Mouse (Mus musculus) forebrain, postnatal 0 days (tissue): Measurements from ENCODE around the gene R3hcc1l. TPM values are rescaled to one million over a fixed set of nuclear protein-coding genes. Genes with fewer than 3 reads are reported as not detected.

Experiments
- ATAC-seq: fragments of 200-750 bp; cut with Nextera tagmentation; 2 replicates; pipeline ENCODE4 v1.8.0; 2017; ENCODE audit warnings: mild to moderate bottlenecking, moderate library complexity
- DNase-seq: peaks from one replicate; pipeline ENCODE4 v3.0.0-alpha.2; 2015
- H3K27ac ChIP-seq: fragments of 300-500 bp; sonication (generic); 2 replicates; pipeline ENCODE4 v1.5.1; 2014; ENCODE audit warnings: low read depth, mild to moderate bottlenecking, antibody characterized with exemption, low read length, moderate library complexity, mixed read lengths
- H3K27me3 ChIP-seq: fragments of 300-500 bp; sonication (generic); 2 replicates; pipeline ENCODE4 v1.6.1; 2014; ENCODE audit warnings: mild to moderate bottlenecking, low read length, mixed read lengths; ENCODE audit not compliant: insufficient read depth
- H3K36me3 ChIP-seq: fragments of 300-500 bp; sonication (generic); 2 replicates; pipeline ENCODE4 v1.6.1; 2014; ENCODE audit warnings: mild to moderate bottlenecking, moderate library complexity; ENCODE audit not compliant: insufficient read depth
- H3K4me1 ChIP-seq: fragments of 300-500 bp; sonication (generic); 2 replicates; pipeline ENCODE4 v1.6.1; 2014; ENCODE audit warnings: antibody characterized with exemption; ENCODE audit not compliant: insufficient read depth
- H3K4me2 ChIP-seq: fragments of 300-500 bp; sonication (generic); 2 replicates; pipeline ENCODE4 v1.6.1; 2014; ENCODE audit warnings: low read depth, mild to moderate bottlenecking, moderate library complexity
- H3K4me3 ChIP-seq: fragments of 300-500 bp; sonication (generic); 2 replicates; pipeline ENCODE4 v1.5.1; 2014; ENCODE audit warnings: low read depth, low read length, mixed read lengths
- H3K9ac ChIP-seq: fragments of 300-500 bp; sonication (generic); 2 replicates; pipeline ENCODE4 v1.6.1; 2014; ENCODE audit warnings: mild to moderate bottlenecking
- H3K9me3 ChIP-seq: fragments of 300-500 bp; sonication (generic); 2 replicates; pipeline ENCODE4 v1.6.1; 2016; ENCODE audit warnings: low read length
- CTCF ChIP-seq: sonication (generic); IDR thresholded peaks from 2 replicates; pipeline ENCODE4 v1.5.1; 2016; ENCODE audit warnings: antibody characterized with exemption, control low read depth, low read depth
- WGBS: fragments of 180-500 bp; shearing (Covaris S2); extraction: QIAGEN DNeasy Blood & Tissue Kit; methylation state at CpG from one replicate; pipeline ENCODE4 v1.1.7; 2014; 5-methylcytosine and 5-hydroxymethylcytosine counted together
- polyA plus RNA-seq: library from polyadenylated mRNA; unstranded; fragments of >200 nt; fragmentation: Nextera tagmentation; extraction: Ambion mirVana; gene quantifications from 2 replicates; pipeline ENCODE4 v1.2.1, GENCODE M21; 2015
- total RNA-seq: library from RNA; depleted of rRNA; stranded (reverse); fragments of >200 nt; gene quantifications from 2 replicates; pipeline ENCODE4 v1.2.3, GENCODE M21; 2014

Gene R3hcc1l
- total and polyA plus RNA-seq, 2 experiments from 2014 or later: 10.7 to 10.9 TPM

DNA sequence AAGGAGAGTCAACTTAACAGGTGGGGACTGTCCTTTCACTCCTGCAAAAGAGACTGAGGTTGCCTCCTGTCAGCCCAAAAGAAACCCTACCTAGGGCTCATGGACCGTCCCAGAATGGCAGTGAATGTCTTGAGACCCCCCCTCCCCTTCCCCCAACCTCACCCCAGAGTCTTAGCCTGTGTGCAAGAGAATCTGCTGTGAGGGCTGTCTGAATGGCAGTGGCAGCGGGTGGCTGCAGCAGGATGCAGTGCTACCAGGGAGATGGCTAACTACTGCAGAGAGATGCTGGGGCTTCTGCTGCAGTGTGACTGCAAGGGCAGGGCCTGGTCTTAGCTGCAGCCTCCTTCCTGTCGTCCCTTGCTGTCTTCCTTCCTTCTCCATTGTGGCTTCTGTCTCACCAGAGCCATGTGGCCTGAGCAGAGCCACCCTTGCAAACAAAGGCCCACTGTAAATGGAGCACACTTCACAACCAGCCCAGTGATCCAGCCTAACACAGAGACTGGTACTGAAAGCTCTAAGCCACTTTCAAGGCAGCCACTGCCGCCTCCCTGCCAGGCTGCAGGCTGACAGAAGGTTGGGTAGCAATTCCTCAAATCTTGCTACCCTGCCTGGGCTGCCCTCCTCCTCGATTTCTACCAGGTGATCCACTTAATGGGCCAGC is 25.2 kb upstream of the R3hcc1l start:
- Histone ChIP-seq H3K9me3 (no peaks in the 10 kb centered on the region), H3K36me3 (no peaks in the 10 kb centered on the region), H3K4me3 (no peak overlapping the region), H3K4me1 (no peaks in the 10 kb centered on the region), H3K27me3 (no peaks in the 10 kb centered on the region), H3K9ac (no peak overlapping the region), H3K27ac (no peak overlapping the region), H3K4me2 (no peak overlapping the region)
- 39% methylated on average over 5 of the region's 5 CpGs for WGBS
- TF ChIP-seq CTCF: no peak
- peak; percentile 69 for ATAC-seq
- DNase-seq: peak; percentile 21

DNA sequence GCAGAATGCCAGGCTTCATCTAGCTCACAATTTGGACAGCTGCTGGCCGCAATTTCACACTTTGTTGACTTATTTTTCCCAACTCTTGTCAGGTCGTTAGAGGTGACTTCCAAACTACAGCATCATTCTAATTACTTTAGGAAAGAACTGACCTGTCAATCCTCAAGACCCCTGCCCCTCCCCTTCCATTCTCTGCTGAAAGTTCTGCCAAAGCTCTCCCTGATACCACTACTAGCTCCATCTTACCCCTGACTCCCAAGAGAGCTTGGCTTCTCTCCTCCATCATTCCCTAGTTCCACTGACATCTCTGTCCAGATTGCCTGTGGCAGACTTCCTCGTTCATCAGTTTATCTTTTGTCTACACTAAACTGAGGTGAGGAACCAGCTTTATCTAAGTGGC is 14.4 kb upstream of the R3hcc1l start:
- WGBS: 60% methylated on average over 3 of the region's 3 CpGs
- no peak overlapping the region for H3K9ac ChIP-seq
- no peaks in the 10 kb centered on the region for H3K9me3 ChIP-seq
- no peak overlapping the region for H3K4me3 ChIP-seq
- no peak overlapping the region for H3K27ac ChIP-seq
- no peak for TF ChIP-seq CTCF
- H3K4me2 ChIP-seq: no peak overlapping the region
- no peaks in the 10 kb centered on the region for H3K36me3 ChIP-seq
- H3K27me3 ChIP-seq: no peaks in the 10 kb centered on the region
- ATAC-seq (no peak), DNase-seq (no peak)
- no peaks in the 10 kb centered on the region for H3K4me1 ChIP-seq

DNA sequence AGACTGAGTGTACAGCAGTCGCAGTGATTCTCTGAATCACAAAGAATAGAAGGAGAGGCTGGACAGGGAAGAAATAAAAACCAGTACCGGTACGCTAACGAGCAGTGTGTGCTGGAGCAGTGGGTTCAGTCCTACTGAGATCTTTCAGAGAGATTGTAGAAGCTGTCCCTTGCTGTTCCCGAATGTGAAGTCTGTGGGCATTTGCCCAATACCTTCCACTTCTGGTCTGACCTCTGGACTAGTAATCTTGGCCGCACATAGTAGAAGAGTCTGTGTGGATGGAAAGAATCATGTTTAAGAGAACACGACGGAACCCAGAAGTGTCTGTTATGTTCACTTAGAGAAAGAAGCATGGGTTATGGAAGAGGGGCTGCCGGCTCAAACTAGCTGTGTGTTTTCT is 8.9 kb upstream of the R3hcc1l start:
- H3K9me3 ChIP-seq: no peaks in the 10 kb centered on the region
- no peak for TF ChIP-seq CTCF
- no peak overlapping the region for H3K27ac ChIP-seq
- no peak overlapping the region for H3K9ac ChIP-seq
- WGBS: 70% methylated on average over 9 of the region's 9 CpGs
- H3K27me3 ChIP-seq: no peaks in the 10 kb centered on the region
- H3K4me2 ChIP-seq: no peak overlapping the region
- DNase-seq (no peak), ATAC-seq (no peak)
- no peaks in the 10 kb centered on the region for H3K4me1 ChIP-seq
- H3K4me3 ChIP-seq: no peak overlapping the region
- H3K36me3 ChIP-seq: no peaks in the 10 kb centered on the region

DNA sequence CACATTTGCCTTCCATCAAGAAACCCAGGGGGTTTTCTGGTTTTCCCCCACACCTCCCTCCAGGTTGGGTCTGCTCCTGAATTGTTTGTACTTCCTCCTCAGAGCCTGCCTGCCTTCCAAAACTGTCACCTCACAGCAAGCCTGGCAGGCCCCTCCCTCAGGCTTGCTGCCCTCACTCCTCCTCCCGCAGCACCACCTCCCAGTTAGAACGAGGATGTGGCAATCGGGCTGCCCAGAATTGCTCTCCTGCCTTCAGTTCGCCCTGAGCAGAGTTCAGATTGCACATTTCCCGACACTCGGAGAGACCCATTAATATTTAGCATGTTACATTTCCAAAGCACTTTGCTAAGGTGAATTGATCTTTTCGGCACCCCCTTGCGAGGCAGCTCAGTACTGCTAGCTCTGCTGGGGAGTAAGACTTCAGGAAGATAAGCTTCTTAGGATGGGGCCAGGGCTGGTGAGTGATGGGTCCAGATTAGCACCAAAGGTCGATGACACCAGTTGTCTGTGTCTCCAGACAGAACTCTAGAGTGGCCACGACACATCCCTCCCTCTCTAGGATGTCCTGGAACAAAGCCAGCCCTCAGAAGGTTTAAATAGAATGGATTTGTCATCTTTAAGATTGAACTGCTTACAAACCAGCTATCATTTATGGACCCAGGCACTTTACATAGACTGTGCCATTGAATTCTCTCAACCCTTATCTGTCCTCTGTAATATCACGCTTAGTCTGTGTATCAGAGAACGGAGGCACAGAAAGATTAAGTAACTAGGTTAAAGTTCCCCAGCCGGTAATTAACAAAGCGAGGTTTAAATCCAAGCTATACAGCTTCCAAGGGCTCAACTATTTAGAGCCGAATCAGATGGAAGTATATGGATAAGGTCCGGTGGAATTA is 8.0 kb upstream of the R3hcc1l start:
- 60% methylated on average over 16 of the region's 16 CpGs for WGBS
- no peak overlapping the region for H3K4me2 ChIP-seq
- H3K4me3 ChIP-seq: no peak overlapping the region
- H3K27ac ChIP-seq: no peak overlapping the region
- no peak for TF ChIP-seq CTCF
- no peaks in the 10 kb centered on the region for H3K9me3 ChIP-seq
- no peak for ATAC-seq
- no peaks in the 10 kb centered on the region for H3K36me3 ChIP-seq
- no peak for DNase-seq
- H3K27me3 ChIP-seq: no peaks in the 10 kb centered on the region
- H3K4me1 ChIP-seq: no peaks in the 10 kb centered on the region
- no peak overlapping the region for H3K9ac ChIP-seq

DNA sequence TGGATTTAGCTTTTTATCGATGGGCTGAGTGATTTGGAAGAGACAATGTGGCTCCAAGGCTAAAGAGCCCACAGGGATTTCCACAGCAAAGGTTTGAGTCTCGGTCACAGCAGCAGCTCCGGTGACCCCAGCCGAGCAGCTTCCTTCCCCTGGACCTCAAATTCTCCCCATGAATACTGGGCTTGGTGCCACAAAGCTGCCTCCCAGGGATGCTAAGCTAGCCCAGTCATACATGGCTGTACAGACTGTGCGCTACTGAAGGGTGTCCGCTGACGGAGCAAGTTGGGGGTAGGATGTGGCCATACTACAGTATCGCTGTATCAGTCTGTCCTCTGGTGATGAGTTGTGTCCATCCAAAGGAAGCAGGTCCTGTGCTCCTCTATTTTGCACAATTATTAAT is 2.9 kb upstream of the R3hcc1l start:
- H3K27me3 ChIP-seq: no peaks in the 10 kb centered on the region
- H3K4me3 ChIP-seq: no peak overlapping the region
- no peak for TF ChIP-seq CTCF
- ATAC-seq (no peak), DNase-seq (no peak)
- H3K4me2 ChIP-seq: no peak overlapping the region
- WGBS: 92% methylated on average over 8 of the region's 8 CpGs
- no peak overlapping the region for H3K9ac ChIP-seq
- H3K36me3 ChIP-seq: no peaks in the 10 kb centered on the region
- H3K27ac ChIP-seq: no peak overlapping the region
- H3K9me3 ChIP-seq: no peaks in the 10 kb centered on the region
- H3K4me1 ChIP-seq: peaks cover 5% of the 10 kb centered on the region

DNA sequence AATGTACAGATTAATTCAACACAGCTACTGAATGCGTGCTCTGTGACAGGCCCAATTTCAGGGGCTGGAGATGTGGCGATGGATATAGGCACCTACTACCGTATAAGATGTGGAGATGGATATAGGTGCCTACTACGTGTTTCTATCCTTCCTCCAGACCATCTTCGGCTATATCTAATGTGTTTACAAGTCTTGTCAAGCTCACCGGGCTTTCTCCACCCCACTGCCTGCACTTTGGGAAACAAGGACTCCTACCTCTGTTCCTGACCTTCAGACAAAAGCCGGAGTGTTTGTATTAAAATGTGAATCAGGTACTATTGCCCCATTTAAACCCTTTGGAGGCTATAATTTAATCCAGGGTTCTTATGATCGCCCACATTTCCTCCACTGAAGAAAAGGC is 2.4 kb upstream of the R3hcc1l start:
- Histone ChIP-seq H3K4me3 (no peak overlapping the region), H3K9me3 (no peaks in the 10 kb centered on the region), H3K4me2 (no peak overlapping the region), H3K4me1 (peaks cover 5% of the 10 kb centered on the region), H3K27ac (no peak overlapping the region), H3K36me3 (no peaks in the 10 kb centered on the region), H3K27me3 (no peaks in the 10 kb centered on the region), H3K9ac (no peak overlapping the region)
- 90% methylated on average over 8 of the region's 8 CpGs for whole genome bisulfite sequencing
- DNase-seq: no peak
- ATAC-seq: no peak
- no peak for TF ChIP-seq CTCF

DNA sequence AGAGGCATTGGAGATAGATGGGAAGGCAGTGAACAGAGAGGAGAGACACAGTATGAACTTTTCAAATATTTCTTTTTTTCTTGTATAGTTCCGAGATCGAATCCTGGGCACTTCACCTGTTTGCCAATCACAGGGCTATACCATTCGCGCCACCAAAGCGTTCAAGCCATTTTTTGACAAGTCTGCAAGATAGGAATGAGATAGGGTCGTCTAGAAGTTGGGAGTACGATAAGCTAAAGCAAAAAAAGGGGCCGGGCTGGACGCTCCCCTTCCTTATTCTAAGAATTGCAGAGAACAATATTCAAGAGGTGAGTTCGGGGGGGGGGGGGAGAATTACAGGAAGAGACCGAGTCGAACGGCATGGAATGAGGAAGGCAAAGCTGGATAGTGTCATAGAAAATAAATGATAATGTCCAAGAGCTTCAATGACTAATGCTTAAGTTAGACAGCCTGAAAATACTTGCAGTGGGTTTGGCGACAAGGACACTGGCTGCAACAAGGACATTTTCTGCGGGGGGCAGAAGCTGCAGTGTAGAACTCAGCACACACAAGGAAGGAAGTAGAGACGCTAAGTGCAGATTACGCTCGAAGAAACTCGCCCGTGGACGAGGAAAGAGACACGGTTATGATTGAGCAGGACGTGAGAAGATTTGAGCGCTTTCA is 471 bp upstream of the R3hcc1l start:
- Histone ChIP-seq H3K27ac (peak overlapping the region; percentile 66), H3K4me3 (peak overlapping the region; percentile 96), H3K4me1 (peaks cover 5% of the 10 kb centered on the region), H3K4me2 (peak overlapping the region; percentile 74), H3K27me3 (no peaks in the 10 kb centered on the region), H3K36me3 (no peaks in the 10 kb centered on the region), H3K9me3 (no peaks in the 10 kb centered on the region), H3K9ac (peak overlapping the region; percentile 77)
- WGBS: 29% methylated on average over 24 of the region's 24 CpGs
- no peak for TF ChIP-seq CTCF
- peak; percentile 59 for ATAC-seq
- DNase-seq: no peak
